Mouse (Mus musculus) right cerebral cortex, postnatal 14 days (tissue): ENCODE measurements around the gene Ankrd39.

Experiments used
- DNase-seq: peaks from one replicate; pipeline ENCODE4 v3.0.0; 2022

Gene Ankrd39

GRCm38 (mm10) chr1:36572140-36572700 lies 25.0 kb upstream of the Ankrd39 start:
- no peak for DNase-seq

GRCm38 (mm10) chr1:36571627-36572026 lies 24.4 kb upstream of the Ankrd39 start:
- no peak for DNase-seq

DNA sequence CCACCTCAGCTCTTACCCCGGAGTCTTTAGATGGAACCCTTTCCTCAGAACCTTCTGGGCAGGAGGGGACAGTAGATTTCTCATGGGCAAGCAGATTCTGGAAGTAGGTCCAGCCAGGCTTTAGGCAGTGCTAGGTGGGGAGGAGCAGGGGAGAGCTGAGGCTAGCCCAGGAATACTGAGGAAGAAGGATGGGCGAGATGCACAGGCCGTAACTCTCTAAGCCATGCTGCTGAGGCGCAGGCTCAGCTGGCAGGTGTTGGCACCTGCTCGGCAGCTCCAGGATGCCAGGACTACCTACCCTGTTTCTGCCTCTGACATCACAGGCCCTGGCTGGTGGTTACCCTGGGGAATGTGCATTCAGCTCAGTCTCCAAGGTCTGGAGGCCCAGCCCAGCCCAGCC lies 23.1 kb upstream of the Ankrd39 start:
- DNase-seq = no peak

DNA sequence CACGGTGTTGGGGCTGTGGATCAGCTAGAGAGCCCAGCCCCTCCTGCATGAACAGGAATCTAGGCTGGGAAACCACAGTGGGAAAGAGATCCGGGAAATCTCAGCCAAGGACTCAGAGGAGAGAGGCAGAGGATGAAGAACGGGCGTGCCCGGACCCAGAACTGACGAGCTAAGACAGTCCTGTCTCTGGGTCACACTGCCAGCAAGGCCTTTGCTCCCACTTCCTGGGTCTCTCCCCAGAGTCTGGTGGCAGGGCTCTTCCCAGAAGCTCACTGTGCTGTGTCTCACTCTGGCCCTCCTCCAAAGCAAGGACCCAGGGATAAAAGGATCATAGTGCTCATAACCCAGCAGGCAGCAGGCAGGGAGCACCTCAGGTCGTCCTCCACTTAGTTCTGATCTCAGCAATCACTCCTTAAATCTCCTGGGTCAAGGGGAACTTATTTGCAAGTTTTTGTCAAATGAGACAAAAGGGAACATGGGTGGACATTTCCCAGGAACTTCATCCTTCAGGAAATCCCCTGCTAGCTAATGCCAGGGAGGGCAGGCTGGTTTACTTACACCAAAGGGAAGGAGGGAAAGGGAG lies 22.5 kb upstream of the Ankrd39 start:
- no peak for DNase-seq

DNA sequence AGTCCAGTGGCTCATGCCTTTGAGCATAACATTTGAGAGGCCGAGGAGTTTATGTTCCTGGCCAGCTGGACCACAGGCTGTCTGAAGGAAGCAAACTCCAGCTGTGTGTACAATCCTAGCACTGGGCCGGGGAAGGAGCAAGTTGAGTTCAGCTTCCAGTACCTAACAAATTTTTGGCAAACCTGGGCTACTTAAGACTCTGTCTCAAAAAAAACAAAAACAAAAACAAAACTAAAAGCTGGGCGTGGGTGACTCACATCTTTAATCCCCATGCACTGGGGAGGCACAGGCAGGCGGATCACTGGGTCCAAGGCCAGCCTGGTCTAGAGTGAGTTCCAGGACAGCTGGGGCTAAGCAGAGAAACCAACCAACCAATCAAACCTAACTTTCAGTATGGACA lies 21.5 kb upstream of the Ankrd39 start:
- DNase-seq = no peak

GRCm38 (mm10) chr1:36567818-36568603 lies 20.8 kb upstream of the Ankrd39 start:
- no peak for DNase-seq

DNA sequence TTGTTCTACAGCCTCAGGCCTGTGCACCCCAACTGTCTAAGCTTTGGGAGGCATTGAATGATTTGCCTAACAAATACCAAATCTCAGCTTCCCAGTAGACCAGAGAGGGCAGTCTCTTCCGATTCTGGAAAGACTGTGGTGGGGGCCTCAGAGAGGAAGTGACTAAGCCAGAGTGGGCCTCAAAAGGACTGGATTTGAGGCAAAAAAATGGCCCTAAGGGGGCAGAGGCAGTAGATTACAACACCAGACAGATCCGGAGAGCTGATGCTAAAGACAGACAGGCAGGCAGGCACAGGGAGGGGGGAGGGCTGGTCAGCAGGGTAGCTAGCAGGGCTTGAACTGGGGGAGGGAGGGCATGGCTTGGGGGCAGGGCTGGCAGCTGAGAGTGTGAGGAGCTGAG lies 19.2 kb upstream of the Ankrd39 start:
- no peak for DNase-seq

- no peak for DNase-seq
These were observed 16.9 kb upstream of the Ankrd39 start for GRCm38 (mm10) chr1:36564101-36564500.

- no peak for DNase-seq
These were observed 16.4 kb upstream of the Ankrd39 start for GRCm38 (mm10) chr1:36563632-36564031.

- DNase-seq = no peak
These were observed 16.0 kb upstream of the Ankrd39 start for GRCm38 (mm10) chr1:36563197-36563596.

DNA sequence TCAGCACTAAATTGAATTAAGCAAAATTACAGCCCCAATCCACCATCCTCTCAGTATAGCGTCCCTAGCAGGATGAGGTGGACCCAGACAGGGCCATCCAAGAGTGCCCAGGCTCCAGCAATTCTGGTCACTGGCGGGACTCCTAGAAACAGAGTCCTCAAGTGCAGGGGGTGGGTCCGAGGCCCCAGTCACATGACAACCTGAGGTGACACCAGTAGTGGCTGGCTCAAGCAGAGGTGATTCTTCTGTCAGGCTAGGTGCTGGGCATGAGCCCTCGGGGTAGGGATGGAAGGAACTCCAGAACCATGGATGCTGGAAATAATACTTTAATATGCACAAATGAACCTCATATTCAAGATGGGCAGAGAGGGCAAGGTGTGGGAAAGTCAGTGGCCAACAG lies 15.1 kb upstream of the Ankrd39 start:
- DNase-seq = no peak

- no peak for DNase-seq
These were observed 13.7 kb upstream of the Ankrd39 start for GRCm38 (mm10) chr1:36560903-36561302.

DNA sequence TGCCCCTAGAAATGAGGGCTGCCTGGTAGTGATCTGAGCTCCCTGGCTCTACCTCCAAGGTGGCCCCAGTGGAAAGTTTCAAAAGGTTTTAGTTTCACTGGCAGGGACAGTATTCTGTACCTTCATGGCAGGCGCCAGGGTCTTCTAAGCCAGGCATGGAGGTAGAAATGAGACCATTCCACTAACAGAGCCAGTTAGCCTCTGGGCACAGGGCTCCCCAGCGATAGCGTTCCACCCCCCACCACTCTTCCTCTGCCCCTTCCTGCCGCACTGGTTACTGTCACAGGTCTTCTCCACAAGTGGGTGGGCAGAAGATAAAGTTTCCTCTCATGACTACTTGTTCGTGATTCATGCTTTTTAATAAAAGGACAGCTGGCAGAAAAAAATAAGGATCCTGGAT lies 12.6 kb upstream of the Ankrd39 start:
- no peak for DNase-seq

DNA sequence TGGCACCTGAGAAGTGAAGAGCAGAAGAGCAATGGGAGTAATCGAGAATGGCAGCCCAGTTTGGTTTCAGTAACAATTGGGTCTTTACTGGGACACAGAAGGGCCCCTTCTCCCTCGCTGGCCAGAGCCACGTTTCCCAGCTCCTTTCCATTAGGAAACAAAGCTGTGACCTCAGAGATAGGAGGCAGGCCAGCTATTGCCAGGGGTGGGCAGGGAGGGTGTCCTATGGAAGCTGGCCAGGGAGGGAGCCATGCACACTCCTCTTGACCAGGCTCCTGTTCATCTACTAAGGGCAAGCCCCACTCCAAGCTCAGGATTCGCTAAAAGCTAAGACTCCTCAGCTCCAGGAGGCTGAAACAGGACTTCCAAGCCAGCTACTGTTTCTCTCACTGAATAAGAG lies 12.0 kb upstream of the Ankrd39 start:
- DNase-seq = no peak

GRCm38 (mm10) chr1:36558031-36558993 lies 11.1 kb upstream of the Ankrd39 start, which contains the start of gene Sema4c:
Gene Sema4c (minus strand): TSS chr1:36558349.
- DNase-seq = peak; percentile 76

DNA sequence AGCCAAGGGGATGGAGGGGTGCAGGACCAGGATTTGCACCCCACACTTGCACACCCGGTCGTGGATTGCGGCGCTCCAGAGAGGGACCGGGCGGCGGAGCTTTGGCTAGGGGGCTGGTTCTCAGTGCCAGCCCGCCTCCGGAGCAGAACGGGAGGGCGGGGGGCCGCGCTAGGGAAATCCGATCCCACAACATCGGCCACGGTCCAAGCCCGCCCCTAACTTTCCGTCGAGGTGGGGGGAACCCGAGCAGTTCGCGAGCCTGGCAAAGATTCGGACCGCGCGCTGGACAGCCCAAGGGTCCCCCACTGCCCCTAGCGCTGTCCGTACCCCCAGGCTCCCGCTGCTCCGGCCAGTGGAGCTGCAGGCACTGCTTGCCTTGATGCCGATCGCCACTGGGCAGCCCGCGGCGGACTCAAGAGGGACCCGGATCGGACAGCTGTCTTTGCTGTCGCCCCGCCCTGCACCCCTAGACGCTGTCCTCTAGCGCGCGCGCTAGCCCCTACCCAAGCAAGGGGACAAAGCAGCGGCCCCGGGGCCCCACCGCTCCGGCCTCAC lies 10.3 kb upstream of the Ankrd39 start:
- DNase-seq = peak; percentile 74

GRCm38 (mm10) chr1:36556553-36557456 lies 9.6 kb upstream of the Ankrd39 start:
- DNase-seq = peak; percentile 97

- DNase-seq = no peak
These were observed 8.7 kb upstream of the Ankrd39 start for GRCm38 (mm10) chr1:36555798-36556395.

GRCm38 (mm10) chr1:36554633-36555399 lies 7.6 kb upstream of the Ankrd39 start:
- no peak for DNase-seq

- DNase-seq = no peak
These were observed 5.3 kb upstream of the Ankrd39 start for GRCm38 (mm10) chr1:36552506-36552905.
